Mouse (Mus musculus) hindlimb bud, embryonic 11.5 days (tissue): Measurements from ENCODE around the gene Brap.

Experiments used
- DNase-seq: peaks from one replicate; pipeline ENCODE4 v3.0.0-alpha.2; 2012; ENCODE audit warnings: low read depth, low spot score; ENCODE audit errors: extremely low spot score

Gene Brap

DNA sequence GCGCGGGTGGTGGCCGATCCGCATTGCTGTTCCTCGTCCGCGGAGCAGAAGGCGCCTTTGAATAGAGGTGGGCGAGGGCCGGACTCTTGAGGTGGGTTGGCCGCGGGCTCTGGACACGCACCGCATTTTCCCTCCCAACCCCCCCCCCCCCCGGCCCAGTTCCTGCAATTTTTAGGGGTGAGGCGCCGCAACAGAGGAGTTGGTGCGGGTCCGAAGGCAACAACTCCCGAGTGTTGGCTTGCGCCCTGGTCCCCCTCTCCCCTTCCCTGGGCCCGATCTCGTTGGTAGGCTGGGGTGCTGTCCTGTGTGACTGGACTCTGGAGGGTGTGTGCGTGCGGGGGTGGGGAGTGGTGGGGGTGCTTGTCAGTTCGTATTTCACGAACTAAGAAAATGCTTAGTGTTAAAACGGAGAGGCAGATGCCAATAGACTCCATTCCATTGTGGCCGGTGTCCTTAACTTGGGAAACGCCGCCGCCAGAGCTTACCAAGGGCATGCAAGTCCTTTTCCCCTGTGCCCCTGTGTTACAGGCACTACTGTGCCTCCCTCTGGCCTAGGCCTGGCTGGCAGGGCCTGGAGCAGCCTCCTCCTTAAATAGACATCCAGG is 52.7 kb downstream of the Brap start:
- DNase-seq, result no peak

DNA sequence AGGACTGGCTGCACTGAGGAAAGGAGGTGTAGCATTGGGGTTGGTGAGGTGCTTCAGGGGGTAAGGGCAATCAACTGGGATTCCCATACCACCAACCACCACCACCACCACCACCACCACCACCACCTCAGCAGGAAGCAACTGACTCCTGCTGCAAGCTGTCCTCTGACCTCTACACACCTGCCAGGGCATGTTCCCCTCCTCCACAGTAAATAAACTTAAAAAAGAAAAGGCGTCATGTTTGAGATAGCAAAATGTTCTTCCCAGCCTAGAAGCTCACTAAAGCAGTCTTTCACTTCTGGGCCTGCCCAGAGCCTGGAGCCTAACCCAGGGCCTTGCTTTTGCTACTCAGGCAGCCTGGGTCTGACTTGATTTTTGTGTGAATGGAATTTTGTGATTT is 54.0 kb downstream of the Brap start:
- DNase-seq, result no peak

- DNase-seq, result no peak
Measured at GRCm38 (mm10) chr5:121714928-121715327, 54.6 kb downstream of the Brap start.

DNA sequence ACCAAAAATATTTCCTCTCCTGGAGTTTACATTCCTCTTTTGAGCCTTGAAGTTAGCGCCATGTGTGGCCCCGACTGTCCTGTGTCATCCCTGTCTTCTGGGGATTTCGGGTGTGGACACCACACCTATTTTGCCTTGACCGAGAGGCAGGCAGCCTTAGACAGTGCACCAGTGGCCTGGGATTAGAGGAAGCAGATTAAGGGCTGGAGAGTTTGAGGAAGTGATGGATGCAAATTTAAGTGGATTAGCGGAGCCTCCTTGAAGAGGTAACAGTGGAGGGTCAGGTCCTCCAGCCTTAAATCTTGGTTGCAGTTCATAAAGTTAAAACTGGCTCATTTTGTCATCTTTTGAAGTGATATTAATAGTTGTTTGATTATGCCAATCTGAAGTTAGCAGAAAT is 58.1 kb downstream of the Brap start:
- DNase-seq, result no peak

DNA sequence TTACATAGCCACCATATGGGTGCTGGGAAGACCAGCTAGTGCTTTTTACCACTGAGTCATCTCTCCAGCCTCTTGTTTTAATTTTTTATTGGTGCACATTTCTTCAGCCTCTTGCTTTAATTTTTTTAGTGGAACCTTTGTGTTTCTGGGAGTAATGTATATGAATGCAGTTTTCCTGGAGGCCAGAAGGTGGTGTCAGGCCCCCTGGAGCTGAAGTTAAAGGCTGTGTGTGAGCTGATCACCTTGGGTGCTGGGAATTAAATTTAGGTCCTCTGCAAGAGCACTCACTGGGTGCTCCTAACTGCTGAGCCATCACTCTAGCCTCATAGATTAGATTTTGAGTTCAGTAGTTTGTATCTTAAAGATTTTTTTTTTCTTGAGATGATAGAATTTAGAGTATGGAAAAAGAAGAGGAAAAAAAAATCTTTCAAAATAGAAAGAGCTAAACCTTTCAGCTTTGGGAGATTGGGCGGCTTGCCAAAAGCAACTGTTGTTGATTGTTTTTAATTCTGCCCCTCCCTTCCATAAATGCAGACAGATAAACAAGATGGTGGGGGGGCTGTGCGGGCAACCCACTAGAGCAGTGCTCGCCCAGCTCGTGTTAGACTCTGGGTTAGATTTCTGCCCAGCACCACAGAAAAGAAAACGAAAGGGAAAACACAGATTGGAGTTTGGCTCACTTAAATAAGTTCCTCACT is 60.7 kb downstream of the Brap start:
- DNase-seq, result no peak

- DNase-seq, result no peak
Measured at GRCm38 (mm10) chr5:121721841-121722240, 61.5 kb downstream of the Brap start.

- no peak for DNase-seq
Measured at GRCm38 (mm10) chr5:121724678-121725077, 64.3 kb downstream of the Brap start.

GRCm38 (mm10) chr5:121730057-121730456 is 69.7 kb downstream of the Brap start:
- DNase-seq, result no peak

GRCm38 (mm10) chr5:121736641-121737040 is 76.3 kb downstream of the Brap start:
- DNase-seq, result no peak
